Mouse (Mus musculus) liver, postnatal 0 days (tissue): Measurements from ENCODE around the gene Zzz3. TPM values are rescaled to one million over a fixed set of nuclear protein-coding genes. Genes with fewer than 3 reads are reported as not detected.

Experiments used
- ATAC-seq: fragments of 200-750 bp; cut with Nextera tagmentation; 2 replicates; pipeline ENCODE4 v1.8.0; 2017; ENCODE audit warnings: mild to moderate bottlenecking, moderate library complexity
- DNase-seq: peaks from one replicate; pipeline ENCODE4 v3.0.0-alpha.2; 2016
- H3K27ac ChIP-seq: fragments of 300-500 bp; sonication (generic); 2 replicates; pipeline ENCODE4 v1.5.1; 2014; ENCODE audit warnings: antibody characterized with exemption, moderate library complexity, mild to moderate bottlenecking, low read depth
- H3K27me3 ChIP-seq: fragments of 300-500 bp; sonication (generic); 2 replicates; pipeline ENCODE4 v1.6.1; 2014; ENCODE audit warnings: low read length, control low read depth, mixed read lengths; ENCODE audit not compliant: insufficient read depth
- H3K36me3 ChIP-seq: fragments of 300-500 bp; sonication (generic); replicated peaks from 2 replicates; pipeline ENCODE4 v1.6.1; 2014; ENCODE audit warnings: mild to moderate bottlenecking, control low read depth, low read length, moderate library complexity, mixed read lengths; ENCODE audit not compliant: insufficient read depth
- H3K4me1 ChIP-seq: fragments of 300-500 bp; sonication (generic); 2 replicates; pipeline ENCODE4 v1.6.1; 2014; ENCODE audit warnings: antibody characterized with exemption, mild to moderate bottlenecking, control low read depth; ENCODE audit not compliant: insufficient read depth
- H3K4me2 ChIP-seq: fragments of 300-500 bp; sonication (generic); 2 replicates; pipeline ENCODE4 v1.6.1; 2014; ENCODE audit warnings: low read depth, mild to moderate bottlenecking, low read length, moderate library complexity, mixed read lengths
- H3K4me3 ChIP-seq: fragments of 300-500 bp; sonication (generic); 2 replicates; pipeline ENCODE4 v1.5.1; 2014; ENCODE audit warnings: low read depth, low read length
- H3K9ac ChIP-seq: fragments of 300-500 bp; sonication (generic); replicated peaks from 2 replicates; pipeline ENCODE4 v1.6.1; 2014; ENCODE audit warnings: mild to moderate bottlenecking, moderate library complexity
- H3K9me3 ChIP-seq: fragments of 300-500 bp; sonication (generic); 2 replicates; pipeline ENCODE4 v1.6.1; 2016; ENCODE audit warnings: mild to moderate bottlenecking, control low read depth, low read length, mixed read lengths
- CTCF ChIP-seq: sonication (generic); IDR thresholded peaks from 2 replicates; pipeline ENCODE4 v1.5.1; 2016; ENCODE audit warnings: antibody characterized with exemption, low read depth
- EP300 ChIP-seq: IDR thresholded peaks from 2 replicates; pipeline ENCODE4 v1.6.1; 2016; ENCODE audit warnings: antibody characterized with exemption, low read depth, mild to moderate bottlenecking
- WGBS: fragments of 180-500 bp; shearing (Covaris S2); extraction: QIAGEN DNeasy Blood & Tissue Kit; methylation state at CpG from one replicate; pipeline ENCODE4 v1.1.7; 2014; ENCODE audit not compliant: insufficient replicate concordance; 5-methylcytosine and 5-hydroxymethylcytosine counted together
- polyA plus RNA-seq: library from polyadenylated mRNA; unstranded; fragments of >200 nt; fragmentation: Nextera tagmentation; extraction: Ambion mirVana; gene quantifications from 2 replicates; pipeline ENCODE4 v1.2.1, GENCODE M21; 2015

Gene Zzz3
- polyA plus RNA-seq, 1 experiment from 2014 or later: 11.4 TPM

DNA sequence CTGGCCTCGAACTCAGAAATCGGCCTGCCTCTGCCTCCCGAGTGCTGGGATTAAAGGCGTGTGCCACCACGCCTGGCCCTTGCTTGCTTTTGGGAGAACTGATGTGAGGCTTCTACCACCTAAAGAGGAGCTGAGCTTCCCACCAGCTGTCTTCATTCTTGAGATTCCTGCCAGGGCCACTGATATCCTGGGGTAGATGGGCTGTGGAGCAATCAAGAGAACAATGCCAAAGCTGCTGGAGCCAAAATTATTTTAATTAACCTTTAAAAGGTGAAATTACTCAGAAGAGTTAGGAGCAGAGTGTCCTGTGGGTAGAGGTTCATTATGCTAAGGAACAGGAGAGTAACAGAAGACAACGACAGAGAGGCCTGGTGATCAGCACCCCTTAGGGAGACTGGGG is 70.1 kb downstream of the Zzz3 start:
- 89% methylated on average over 6 of the region's 6 CpGs for WGBS
- DNase-seq: no peak
- H3K9ac ChIP-seq: no peak overlapping the region

DNA sequence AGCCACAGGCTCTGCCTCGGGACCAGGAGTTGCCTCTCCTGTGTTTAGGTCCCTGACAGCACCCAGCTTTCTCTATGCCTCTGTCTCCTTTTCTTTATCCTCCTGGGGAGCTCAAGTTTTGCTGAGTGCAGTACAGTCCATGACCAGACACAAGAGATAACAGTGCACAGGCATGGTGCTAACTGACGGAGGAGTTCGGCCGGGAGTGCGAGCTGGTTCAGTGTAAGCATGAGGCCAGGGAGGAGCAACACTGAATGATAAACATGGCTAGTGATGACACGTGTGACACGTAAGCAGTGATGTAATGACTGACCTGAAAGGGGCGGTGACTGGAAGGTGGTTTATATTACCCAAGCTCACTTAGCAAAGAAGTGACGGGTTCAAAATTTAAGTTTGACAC is 71.6 kb downstream of the Zzz3 start:
- Histone ChIP-seq H3K27ac (no peak overlapping the region), H3K4me1 (no peaks in the 10 kb centered on the region), H3K27me3 (no peaks in the 10 kb centered on the region), H3K36me3 (0 out of 2 replicates have a peak, but pooled peaks cover 7% of the 10 kb centered on the region), H3K4me3 (no peak overlapping the region), H3K9ac (no peak overlapping the region), H3K9me3 (no peaks in the 10 kb centered on the region), H3K4me2 (no peak overlapping the region)
- peak; percentile 61 for ATAC-seq
- no peak for TF ChIP-seq EP300
- no peak for TF ChIP-seq CTCF
- no peak for DNase-seq
- 69% methylated on average over 9 of the region's 9 CpGs for WGBS

More for the DNA sequence above, 70.1 kb downstream of the Zzz3 start:
- Histone ChIP-seq H3K4me2 (no peak overlapping the region), H3K4me3 (no peak overlapping the region), H3K27ac (no peak overlapping the region), H3K36me3 (peaks cover 12% of the 10 kb centered on the region; the same call in 1 of the 2 replicates), H3K4me1 (no peaks in the 10 kb centered on the region), H3K9me3 (no peaks in the 10 kb centered on the region), H3K27me3 (no peaks in the 10 kb centered on the region)
- no peak for TF ChIP-seq EP300
- ATAC-seq: no peak

DNA sequence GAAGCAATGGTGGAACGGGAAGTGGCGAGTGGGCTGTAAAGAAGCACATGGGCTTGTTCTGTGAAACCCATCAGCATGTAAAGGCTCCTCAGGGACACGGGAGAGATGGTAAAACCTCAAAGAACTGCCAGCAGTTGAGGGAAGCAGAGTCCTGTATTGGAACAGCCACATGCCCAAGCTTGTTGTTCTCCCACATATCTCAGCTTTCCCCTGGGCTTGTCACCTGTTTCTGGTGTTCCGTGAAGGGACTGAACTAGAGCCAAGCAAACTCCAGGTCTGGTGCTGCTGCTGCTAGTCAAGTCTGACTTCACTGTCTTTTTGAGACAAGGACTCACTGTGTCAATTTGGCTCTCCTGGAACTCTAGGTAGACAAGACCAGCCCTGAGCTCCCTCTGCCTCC is 72.0 kb downstream of the Zzz3 start:
- Histone ChIP-seq H3K4me3 (no peak overlapping the region), H3K27me3 (no peaks in the 10 kb centered on the region), H3K4me1 (no peaks in the 10 kb centered on the region), H3K27ac (no peak overlapping the region), H3K4me2 (no peak overlapping the region), H3K36me3 (0 out of 2 replicates have a peak, but pooled peaks cover 5% of the 10 kb centered on the region), H3K9me3 (no peaks in the 10 kb centered on the region), H3K9ac (no peak overlapping the region)
- TF ChIP-seq EP300: no peak
- no peak for TF ChIP-seq CTCF
- ATAC-seq (no peak), DNase-seq (no peak)
- 73% methylated on average over 4 of the region's 4 CpGs for WGBS

DNA sequence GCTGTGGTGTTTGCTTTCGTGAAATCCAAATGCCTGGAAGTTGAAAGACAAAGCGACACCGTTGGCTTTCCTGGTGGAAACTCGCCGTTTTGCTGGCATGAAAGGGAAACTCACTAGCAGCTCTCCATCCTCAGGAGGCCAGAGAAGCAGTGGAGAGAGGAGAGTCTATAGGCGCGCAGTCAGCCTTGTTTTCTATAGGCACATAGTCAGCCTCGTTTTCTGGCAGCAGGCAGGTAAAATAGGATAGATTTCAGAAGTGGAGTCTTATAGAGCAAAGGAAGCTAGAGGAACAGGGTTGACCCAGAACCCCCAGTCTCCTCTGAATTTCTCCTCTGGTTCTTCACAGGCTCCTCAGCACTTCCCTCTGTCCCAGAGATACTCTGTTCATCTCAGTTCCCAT is 72.8 kb downstream of the Zzz3 start:
- 75% methylated on average over 8 of the region's 8 CpGs for WGBS
- TF ChIP-seq EP300 (no peak), CTCF (no peak)
- DNase-seq (no peak), ATAC-seq (no peak)
- H3K4me2 ChIP-seq: no peak overlapping the region
- H3K9ac ChIP-seq: no peak overlapping the region
- no peak overlapping the region for H3K27ac ChIP-seq
- no peaks in the 10 kb centered on the region for H3K9me3 ChIP-seq
- no peak overlapping the region for H3K4me3 ChIP-seq
- H3K27me3 ChIP-seq: no peaks in the 10 kb centered on the region
- H3K4me1 ChIP-seq: no peaks in the 10 kb centered on the region
- 0 out of 2 replicates have a peak, but pooled peaks cover 2% of the 10 kb centered on the region for H3K36me3 ChIP-seq

DNA sequence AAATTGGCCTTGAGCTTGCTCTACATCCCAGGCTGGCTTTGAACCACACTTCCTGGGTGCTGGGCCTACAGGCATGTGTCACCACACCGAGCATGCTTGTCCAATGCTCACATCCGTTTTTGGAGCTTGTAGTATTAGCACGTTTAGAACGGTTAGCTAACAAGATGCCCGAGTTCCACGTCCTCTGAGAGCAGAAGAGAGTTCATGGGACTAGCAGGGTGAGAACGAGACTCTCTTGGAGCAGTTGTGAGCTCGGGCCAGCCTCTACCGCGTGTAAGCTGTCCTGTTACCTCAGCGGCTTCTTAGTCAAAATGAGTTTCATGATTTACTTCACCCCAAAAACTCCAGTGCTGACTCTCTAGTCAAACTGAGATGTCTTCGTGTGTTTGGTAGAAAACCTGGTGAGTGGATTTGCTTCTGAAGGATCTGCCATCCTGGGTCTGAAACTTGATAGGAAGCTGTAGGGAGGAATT is 73.3 kb downstream of the Zzz3 start:
- ATAC-seq (no peak), DNase-seq (no peak)
- 69% methylated on average over 12 of the region's 12 CpGs for WGBS
- H3K4me1 ChIP-seq: no peaks in the 10 kb centered on the region
- TF ChIP-seq CTCF: no peak
- TF ChIP-seq EP300: no peak
- H3K4me2 ChIP-seq: no peak overlapping the region
- H3K27me3 ChIP-seq: no peaks in the 10 kb centered on the region
- H3K4me3 ChIP-seq: no peak overlapping the region
- no peaks in the 10 kb centered on the region for H3K9me3 ChIP-seq
- no peak overlapping the region for H3K27ac ChIP-seq
- H3K36me3 ChIP-seq: no peaks in the 10 kb centered on the region
- no peak overlapping the region for H3K9ac ChIP-seq

DNA sequence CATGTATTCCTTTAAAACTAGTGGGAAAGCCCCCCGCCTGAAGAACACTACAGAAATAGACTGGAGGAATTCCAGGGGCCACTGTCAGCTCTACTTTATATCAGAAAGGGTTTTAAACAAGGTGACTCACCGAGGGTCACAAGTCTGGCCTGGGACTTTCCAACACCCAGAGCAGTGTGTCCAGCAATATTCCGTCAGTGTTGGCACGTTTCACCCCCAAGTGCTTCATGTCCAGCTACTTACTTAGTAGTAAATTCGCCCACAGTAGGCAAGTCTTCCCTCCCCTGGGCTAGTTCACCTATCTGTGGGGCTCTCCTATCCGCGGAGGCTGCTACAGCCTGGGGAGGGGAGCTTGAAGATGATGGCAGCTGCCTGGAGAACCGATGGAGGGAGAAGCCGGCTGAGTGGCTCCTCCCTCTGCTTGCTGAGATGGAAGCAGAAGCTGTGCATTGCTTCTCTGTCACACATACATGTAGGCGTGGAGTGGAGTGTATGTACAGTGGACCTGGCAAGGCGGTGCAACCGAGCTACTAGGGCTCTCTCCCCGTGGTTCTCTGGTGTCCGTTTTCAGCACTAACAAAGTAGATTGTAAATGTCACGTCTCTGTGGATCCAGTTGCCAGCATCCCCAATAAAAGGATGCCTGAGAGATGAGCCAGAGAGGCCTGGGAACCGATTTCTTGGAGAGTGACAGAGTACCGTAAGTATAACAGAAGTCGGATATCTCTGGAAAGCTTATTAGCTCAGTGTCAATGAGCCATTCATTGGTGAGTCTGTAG is 74.3 kb downstream of the Zzz3 start:
- ATAC-seq (no peak), DNase-seq (no peak)
- H3K36me3 ChIP-seq: no peaks in the 10 kb centered on the region
- H3K27ac ChIP-seq: no peak overlapping the region
- WGBS: 74% methylated on average over 18 of the region's 18 CpGs
- H3K4me3 ChIP-seq: no peak overlapping the region
- no peak overlapping the region for H3K4me2 ChIP-seq
- H3K4me1 ChIP-seq: no peaks in the 10 kb centered on the region
- H3K27me3 ChIP-seq: no peaks in the 10 kb centered on the region
- H3K9me3 ChIP-seq: no peaks in the 10 kb centered on the region
- H3K9ac ChIP-seq: no peak overlapping the region
- TF ChIP-seq CTCF (no peak), EP300 (no peak)
